Comparison of ENCODE assay signal across 23 mouse cellular contexts in genomic region chr1:121004535-121004934, GRCm38 (mm10).
"Had no signal": no experiment of that assay in that cellular context is flagged by ENCODE, and none has a peak within 500 bp of the region (broad histone marks: within the 10 kb centered on the region; RNA-seq: fewer than 3 reads in every experiment).

No protein-coding gene starts in this region.

- ATAC-seq: forebrain, postnatal 0 days; hindbrain, postnatal 0 days; intestine, embryonic 16.5 days; liver, embryonic 12.5 days had no signal

- DNase-seq: forebrain, postnatal 0 days; gastrocnemius, postnatal 14 days; gastrocnemius, postnatal 36 days; kidney, adult 11 months; kidney, adult 2 months; kidney, adult 9 months; kidney, postnatal 14 days; kidney, postnatal 36 days; layer of hippocampus, adult 9-11 months; layer of hippocampus, postnatal 36 days; left cerebral cortex, postnatal 4 days had no signal

- H3K4me3 ChIP-seq: heart, adult 2 months; heart, embryonic 13.5 days; heart, embryonic 15.5 days; hindbrain, embryonic 13.5 days; hindbrain, embryonic 15.5 days; kidney, embryonic 15.5 days; limb, embryonic 13.5 days; limb, embryonic 15.5 days; liver, embryonic 12.5 days had no signal

- H3K27ac ChIP-seq: heart, adult 2 months; heart, embryonic 13.5 days; heart, embryonic 15.5 days; hindbrain, embryonic 13.5 days; hindbrain, embryonic 15.5 days; hindbrain, postnatal 0 days; kidney, embryonic 15.5 days; kidney, postnatal 0 days; limb, embryonic 13.5 days; limb, embryonic 15.5 days; liver, embryonic 12.5 days had no signal
